In genomic region chr7:13277081-13277480, GRCm38 (mm10) we compare ENCODE assay signal across 8 mouse cellular contexts. TPM values are rescaled to one million over a fixed set of nuclear protein-coding genes. Genes with fewer than 3 reads are reported as not detected.
DNase-seq lines count a peak whose midpoint lies in the region; ATAC-seq and TF ChIP-seq lines count a peak whose summit lies in the region.

Gene Lig1, plus strand, starts transcription at chr7:13277283.

- H3K4me2 ChIP-seq in embryonic facial prominence, embryonic 13.5 days = peak within 1 kb of the TSS; percentile 80
- H3K4me2 ChIP-seq in intestine, embryonic 14.5 days (ENCODE audit: low read length) = peak within 1 kb of the TSS; percentile 73
- H3K4me2 ChIP-seq in midbrain, postnatal 0 days (ENCODE audit: low read depth, low read length, poor library complexity, severe bottlenecking) = peak within 1 kb of the TSS; percentile 66

- H3K4me1 ChIP-seq in embryonic facial prominence, embryonic 13.5 days = peaks cover 5% of the 10 kb centered on the region; the same call in 1 of the 2 replicates
- 0 out of 2 replicates have a peak, but pooled peaks cover 4% of the 10 kb centered on the region for H3K4me1 ChIP-seq in intestine, embryonic 14.5 days (replicated peaks; ENCODE audit: control insufficient read depth, insufficient read depth, low read length)
- peaks cover 7% of the 10 kb centered on the region for H3K4me1 ChIP-seq in midbrain, postnatal 0 days (ENCODE audit: insufficient read depth, low read length)

- H3K36me3 ChIP-seq in embryonic facial prominence, embryonic 13.5 days = peaks cover 50% of the 10 kb centered on the region
- H3K36me3 ChIP-seq in intestine, embryonic 14.5 days (ENCODE audit: control insufficient read depth, insufficient read depth, low read length) = peaks cover 42% of the 10 kb centered on the region
- H3K36me3 ChIP-seq in midbrain, postnatal 0 days (ENCODE audit: insufficient read depth, low read length) = peaks cover 10% of the 10 kb centered on the region; the same call in 1 of the 2 replicates

- H3K27ac ChIP-seq in layer of hippocampus, adult 2 months = peak within 1 kb of the TSS; percentile 96
- 0 out of 2 replicates have a peak within 1 kb of the TSS, but pooled peaks have one; percentile 89 for H3K27ac ChIP-seq in embryonic facial prominence, embryonic 13.5 days
- H3K27ac ChIP-seq in intestine, embryonic 14.5 days (ENCODE audit: low read depth) = peak within 1 kb of the TSS; percentile 68; the same call in 1 of the 2 replicates
- H3K27ac ChIP-seq in midbrain, postnatal 0 days (ENCODE audit: low read depth, low read length) = peak within 1 kb of the TSS; percentile 85

- no peak for DNase-seq in layer of hippocampus, adult 2 months (ENCODE audit: low spot score in 2 of 2)
- no peak for DNase-seq in layer of hippocampus, postnatal 25 days (ENCODE audit: extremely low spot score in 1 of 2, low spot score in 1 of 2)
- DNase-seq in R1 (ENCODE audit: low read depth, low spot score) = peak; percentile 67
- DNase-seq in intestine, embryonic 14.5 days (ENCODE audit: low spot score) = no peak
- no peak for DNase-seq in midbrain, postnatal 0 days (ENCODE audit: low spot score)
- no peak for DNase-seq in embryo, embryonic 9.5 days (ENCODE audit: extremely low spot score)

- H3K9me3 ChIP-seq in embryonic facial prominence, embryonic 13.5 days = no peaks in the 10 kb centered on the region
- H3K9me3 ChIP-seq in intestine, embryonic 14.5 days (ENCODE audit: control insufficient read depth, low read length) = no peaks in the 10 kb centered on the region
- no peaks in the 10 kb centered on the region for H3K9me3 ChIP-seq in midbrain, postnatal 0 days (ENCODE audit: low read length)

- peak within 1 kb of the TSS; percentile 93 for H3K4me3 ChIP-seq in layer of hippocampus, adult 2 months
- H3K4me3 ChIP-seq in embryonic facial prominence, embryonic 13.5 days = peak within 1 kb of the TSS; percentile 66
- H3K4me3 ChIP-seq in intestine, embryonic 14.5 days (ENCODE audit: low read depth, low read length) = peak within 1 kb of the TSS; percentile 49
- H3K4me3 ChIP-seq in midbrain, postnatal 0 days (ENCODE audit: low read depth, low read length) = peak within 1 kb of the TSS; percentile 62

- no peaks in the 10 kb centered on the region for H3K27me3 ChIP-seq in embryonic facial prominence, embryonic 13.5 days
- no peaks in the 10 kb centered on the region for H3K27me3 ChIP-seq in intestine, embryonic 14.5 days (replicated peaks; ENCODE audit: control insufficient read depth, insufficient read depth, low read length)
- no peaks in the 10 kb centered on the region for H3K27me3 ChIP-seq in midbrain, postnatal 0 days (ENCODE audit: insufficient read depth, low read length)

- ATAC-seq in embryonic facial prominence, embryonic 13.5 days (ENCODE audit: insufficient number of reproducible peaks, insufficient read depth, low FRiP score, low TSS enrichment, low read depth) = no peak
- ATAC-seq in intestine, embryonic 14.5 days (replicated peaks; ENCODE audit: low FRiP score, low TSS enrichment, low read depth) = no peak
- ATAC-seq in midbrain, postnatal 0 days (ENCODE audit: low FRiP score) = no peak
- no peak for ATAC-seq in monocyte, adult 5-6 weeks (replicated peaks; ENCODE audit: insufficient number of reproducible peaks, low FRiP score, low TSS enrichment, poor library complexity, severe bottlenecking)

- TF ChIP-seq CTCF in layer of hippocampus, adult 2 months (conservative IDR thresholded peaks at IDR 0.05) = no peak
- TF ChIP-seq CTCF in midbrain, postnatal 0 days (IDR thresholded peaks at IDR 0.05) = no peak

- peak within 1 kb of the TSS; percentile 83 for H3K9ac ChIP-seq in embryonic facial prominence, embryonic 13.5 days
- peak within 1 kb of the TSS; percentile 72 for H3K9ac ChIP-seq in intestine, embryonic 14.5 days (ENCODE audit: low read length)
- H3K9ac ChIP-seq in midbrain, postnatal 0 days (replicated peaks; ENCODE audit: low read length, poor library complexity, severe bottlenecking) = peak within 1 kb of the TSS; percentile 81

- WGBS in embryonic facial prominence, embryonic 13.5 days = 97% methylated on average over 16 of the region's 16 CpGs
- 97% methylated on average over 16 of the region's 16 CpGs for WGBS in intestine, embryonic 14.5 days
- WGBS in midbrain, postnatal 0 days = 97% methylated on average over 16 of the region's 16 CpGs

RNA-seq across cellular contexts. Expression of gene Lig1, which starts in this region (rescaled TPM):
- total RNA-seq in layer of hippocampus, adult 2 months (2021) = 1 to 10 TPM; 6.3 to 9.1 TPM
- 1 to 10 TPM; 5.0 to 6.4 TPM for total RNA-seq in layer of hippocampus, postnatal 25 days (2021)
- polyA plus RNA-seq in embryonic facial prominence, embryonic 13.5 days (2015; fragmentation: Nextera tagmentation; extraction: Ambion mirVana) = 121 and 134 TPM in 2 replicates
- polyA plus RNA-seq in intestine, embryonic 14.5 days (2014; fragmentation: Nextera tagmentation; extraction: Ambion mirVana) = 110 and 115 TPM in 2 replicates
- 14.3 and 15.9 TPM in 2 replicates for total RNA-seq in midbrain, postnatal 0 days (2014; rRNA removed)
- polyA plus RNA-seq in midbrain, postnatal 0 days (2015; fragmentation: Nextera tagmentation; extraction: Ambion mirVana) = 33.7 and 35.3 TPM in 2 replicates
- total RNA-seq in monocyte, adult 5-6 weeks (2017) = 6.6 to 17.0 TPM (median 6.6 TPM) in 3 replicates
